Mouse (Mus musculus): ENCODE results near the gene Cep41.

Cep41 gene

GRCm38 (mm10) chr6:30674714-30675280 is 18.8 kb downstream of the Cep41 start:
- no peak for DNase-seq (ENCODE audit: extremely low read depth, low read depth)

- no peak for DNase-seq (ENCODE audit: extremely low read depth, low read depth)
Measured at GRCm38 (mm10) chr6:30673764-30674561, 19.6 kb downstream of the Cep41 start.

GRCm38 (mm10) chr6:30671696-30672095 is 21.9 kb downstream of the Cep41 start:
- DNase-seq (ENCODE audit: extremely low read depth, low read depth), result no peak

GRCm38 (mm10) chr6:30667585-30667984 is 26.0 kb downstream of the Cep41 start:
- DNase-seq (ENCODE audit: extremely low read depth, low read depth), result no peak

GRCm38 (mm10) chr6:30666043-30666442 is 27.5 kb downstream of the Cep41 start:
- DNase-seq (ENCODE audit: extremely low read depth, low read depth), result no peak

- DNase-seq (ENCODE audit: extremely low read depth, low read depth), result no peak
Measured at GRCm38 (mm10) chr6:30665296-30665695, 28.3 kb downstream of the Cep41 start.

- DNase-seq (ENCODE audit: extremely low read depth, low read depth), result no peak
Measured at GRCm38 (mm10) chr6:30664776-30665175, 28.8 kb downstream of the Cep41 start.

GRCm38 (mm10) chr6:30658619-30659018 is 34.9 kb downstream of the Cep41 start:
- DNase-seq (ENCODE audit: extremely low read depth, low read depth), result no peak

- DNase-seq (ENCODE audit: extremely low read depth, low read depth), result no peak
Measured at GRCm38 (mm10) chr6:30657279-30657678, 36.3 kb downstream of the Cep41 start.

- no peak for DNase-seq (ENCODE audit: extremely low read depth, low read depth)
Measured at GRCm38 (mm10) chr6:30654932-30655331, 38.6 kb downstream of the Cep41 start.

- no peak for DNase-seq (ENCODE audit: extremely low read depth, low read depth)
Measured at GRCm38 (mm10) chr6:30654402-30654859, 39.1 kb downstream of the Cep41 start.

GRCm38 (mm10) chr6:30653518-30653917 is 40.0 kb downstream of the Cep41 start:
- DNase-seq (ENCODE audit: extremely low read depth, low read depth), result no peak

GRCm38 (mm10) chr6:30652425-30653188 is 40.9 kb downstream of the Cep41 start:
- DNase-seq (ENCODE audit: extremely low read depth, low read depth), result no peak

GRCm38 (mm10) chr6:30649651-30650296 is 43.8 kb downstream of the Cep41 start:
- DNase-seq (ENCODE audit: extremely low read depth, low read depth), result no peak

GRCm38 (mm10) chr6:30645379-30645778 is 48.2 kb downstream of the Cep41 start:
- DNase-seq (ENCODE audit: extremely low read depth, low read depth), result no peak

GRCm38 (mm10) chr6:30644462-30644861 is 49.1 kb downstream of the Cep41 start:
- no peak for DNase-seq (ENCODE audit: extremely low read depth, low read depth)

GRCm38 (mm10) chr6:30643694-30644460 is 49.7 kb downstream of the Cep41 start:
- DNase-seq (ENCODE audit: extremely low read depth, low read depth), result no peak

- peak; percentile 11 for DNase-seq (ENCODE audit: extremely low read depth, low read depth)
Measured at GRCm38 (mm10) chr6:30638674-30639268, 54.8 kb downstream of the Cep41 start, which contains the start of gene Cpa1. Gene Cpa1 (plus strand): TSS chr6:30639218.

GRCm38 (mm10) chr6:30636186-30636842 is 57.2 kb downstream of the Cep41 start:
- no peak for DNase-seq (ENCODE audit: extremely low read depth, low read depth)

- DNase-seq (ENCODE audit: extremely low read depth, low read depth), result no peak
Measured at GRCm38 (mm10) chr6:30635361-30635862, 58.1 kb downstream of the Cep41 start.

Data from MEL-GATA-1-ER (cell line).